Mouse (Mus musculus) urinary bladder, postnatal 4 days (tissue): Measurements from ENCODE around the gene Frem1.

Experiments
- DNase-seq, 2 experiments: peaks; one replicate each; pipeline ENCODE4 v3.0.0; 2021 to 2022; ENCODE audit warnings: low spot score in 2 of 2

Gene Frem1

GRCm38 (mm10) chr4:82930079-82930478 is 122.1 kb downstream of the Frem1 start:
- DNase-seq: no peak

- DNase-seq: no peak
These were observed 130.2 kb downstream of the Frem1 start for GRCm38 (mm10) chr4:82921962-82922361.

DNA sequence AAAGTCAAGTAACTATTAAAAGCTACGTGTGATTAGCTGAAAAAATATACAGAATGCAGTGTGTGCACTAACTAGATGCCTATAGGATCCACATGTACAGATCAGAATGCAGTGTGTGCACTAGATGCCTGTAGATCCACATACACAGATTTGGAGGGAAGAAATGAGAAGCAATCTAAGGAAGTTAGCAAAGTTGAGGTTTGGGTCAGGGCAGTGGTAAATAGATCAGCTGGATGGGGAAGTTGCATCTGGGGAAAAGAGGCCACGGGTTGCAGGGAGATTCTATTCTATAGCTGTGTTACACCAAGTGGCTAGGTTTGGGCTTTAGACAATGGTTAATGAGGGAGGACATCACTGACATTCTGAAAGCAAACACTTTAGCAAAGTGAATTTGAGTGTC is 133.5 kb downstream of the Frem1 start:
- DNase-seq: no peak

GRCm38 (mm10) chr4:82916678-82917050 is 135.5 kb downstream of the Frem1 start:
- DNase-seq: no peak

- DNase-seq: no peak
These were observed 136.0 kb downstream of the Frem1 start for GRCm38 (mm10) chr4:82916003-82916677.

DNA sequence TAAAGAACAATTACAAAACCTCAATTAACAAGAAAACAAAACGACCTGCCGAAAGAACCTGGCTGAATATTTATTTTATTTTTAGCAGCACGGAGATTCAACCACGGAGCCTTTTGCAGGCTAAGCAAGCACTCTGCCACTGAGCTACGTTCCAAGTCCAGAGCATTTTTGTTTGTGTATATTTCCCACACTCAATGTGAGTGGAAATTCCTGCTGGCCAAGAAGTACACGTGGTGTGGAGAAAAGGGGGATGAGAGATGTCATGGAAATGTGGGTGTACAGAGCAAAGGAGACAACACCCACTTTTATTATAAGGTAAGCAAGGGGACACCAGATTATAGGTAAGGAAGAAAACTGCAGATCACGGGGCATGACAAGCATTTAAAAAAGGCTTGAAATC is 136.6 kb downstream of the Frem1 start:
- DNase-seq: no peak

DNA sequence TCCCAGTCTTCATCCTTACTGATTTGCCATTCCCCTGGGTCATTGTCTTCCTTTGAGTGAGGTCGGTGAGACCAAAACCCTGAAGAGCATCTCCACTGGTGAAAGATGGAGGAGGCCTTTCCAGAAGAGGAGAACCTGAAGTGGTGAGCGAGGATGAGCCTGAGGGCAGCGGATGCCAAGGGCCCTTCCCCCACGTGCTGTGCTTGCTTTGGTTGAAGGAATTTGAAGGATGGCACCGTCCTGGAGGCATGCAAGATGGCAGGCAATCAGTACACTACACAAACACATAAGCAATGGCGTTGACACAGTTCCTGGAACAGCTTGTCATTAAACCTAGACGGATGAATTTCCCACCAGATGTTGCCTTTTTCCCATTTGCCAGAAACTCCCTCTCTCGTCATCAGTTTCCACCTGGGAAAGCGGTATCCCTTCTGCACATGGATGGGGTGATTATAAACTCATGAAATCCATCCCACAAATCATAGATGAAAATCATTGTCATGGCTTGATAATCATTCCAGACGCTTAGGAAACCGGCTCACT is 137.5 kb downstream of the Frem1 start:
- no peak for DNase-seq

GRCm38 (mm10) chr4:82895227-82895626 is 156.9 kb downstream of the Frem1 start:
- DNase-seq: no peak

DNA sequence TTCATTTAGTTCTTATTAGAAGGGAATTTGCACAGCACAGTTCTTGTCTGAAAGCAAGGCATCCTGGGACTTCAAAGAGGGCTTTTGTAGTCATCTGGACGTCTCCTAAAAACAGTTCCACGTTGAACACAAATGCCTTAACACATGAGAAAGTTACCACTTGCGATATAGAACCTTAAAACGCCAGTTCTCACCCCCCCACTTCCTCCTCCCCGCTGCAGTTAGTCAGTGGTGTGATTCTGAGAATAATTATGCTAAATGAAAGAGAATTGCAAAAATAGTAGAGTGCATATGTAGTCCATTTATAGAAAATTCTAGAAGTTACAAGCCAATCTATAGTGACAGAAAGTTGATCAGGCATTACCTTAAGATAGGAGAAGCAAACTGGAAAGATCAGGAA is 159.9 kb downstream of the Frem1 start:
- no peak for DNase-seq

DNA sequence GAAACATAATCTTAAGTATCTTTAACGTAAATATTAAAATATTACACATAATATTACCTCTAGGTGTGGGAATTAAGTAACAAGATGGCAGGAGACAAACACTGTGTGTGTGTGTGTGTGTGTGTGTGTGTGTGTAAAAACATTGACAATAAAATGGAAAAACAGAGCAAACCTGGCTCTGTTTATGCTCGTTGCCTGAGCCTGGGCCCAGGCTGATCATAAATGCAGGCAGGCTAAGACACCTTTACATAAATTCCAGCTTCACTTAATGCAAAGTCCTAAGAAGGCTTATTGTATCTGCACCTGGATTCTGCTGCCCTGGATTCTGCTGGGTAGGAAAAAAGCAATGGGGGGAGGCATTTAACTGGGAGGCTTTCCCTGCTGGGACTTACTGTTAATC is 160.6 kb downstream of the Frem1 start:
- no peak for DNase-seq

DNA sequence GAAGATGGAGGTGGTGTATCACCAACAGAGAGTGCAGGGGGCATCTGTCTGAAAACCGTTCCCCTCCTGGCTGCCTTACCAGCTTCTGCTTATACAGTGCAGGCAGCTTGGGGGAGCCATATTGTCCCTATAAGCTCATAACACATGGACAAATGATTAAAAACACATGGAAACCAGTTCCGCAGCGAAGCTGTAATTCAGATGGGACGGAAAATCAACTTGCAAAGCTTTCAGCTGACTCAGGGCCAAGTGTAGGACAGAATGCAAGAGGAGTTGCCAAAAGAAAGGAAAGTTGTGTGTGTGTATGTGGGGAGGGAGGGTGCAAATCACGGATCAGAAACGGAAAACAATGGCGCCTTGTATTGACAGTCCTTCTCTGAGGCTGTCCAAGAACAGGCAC is 161.1 kb downstream of the Frem1 start:
- DNase-seq: no peak

GRCm38 (mm10) chr4:82890585-82890984 is 161.6 kb downstream of the Frem1 start:
- DNase-seq: no peak

DNA sequence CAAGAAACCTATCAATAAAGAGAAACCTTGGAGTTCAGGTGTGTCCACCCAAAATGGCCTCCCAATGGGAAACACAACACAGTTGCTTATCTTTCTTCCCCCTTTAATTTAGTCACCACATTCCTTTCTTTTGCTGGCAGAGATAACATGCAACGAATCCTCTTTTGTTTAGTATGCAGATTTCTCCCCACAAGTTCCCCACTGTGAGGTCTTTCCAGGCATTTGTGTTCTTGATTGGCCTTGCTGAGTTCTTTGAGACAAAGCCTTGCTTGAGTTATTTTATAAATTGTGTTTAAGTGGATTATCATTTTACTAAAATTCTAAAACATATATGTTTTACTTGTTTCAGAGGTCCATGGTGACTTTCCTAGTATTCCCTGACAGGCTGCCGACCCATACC is 166.0 kb downstream of the Frem1 start:
- DNase-seq: no peak

GRCm38 (mm10) chr4:82885535-82885913 is 166.6 kb downstream of the Frem1 start:
- DNase-seq: no peak

DNA sequence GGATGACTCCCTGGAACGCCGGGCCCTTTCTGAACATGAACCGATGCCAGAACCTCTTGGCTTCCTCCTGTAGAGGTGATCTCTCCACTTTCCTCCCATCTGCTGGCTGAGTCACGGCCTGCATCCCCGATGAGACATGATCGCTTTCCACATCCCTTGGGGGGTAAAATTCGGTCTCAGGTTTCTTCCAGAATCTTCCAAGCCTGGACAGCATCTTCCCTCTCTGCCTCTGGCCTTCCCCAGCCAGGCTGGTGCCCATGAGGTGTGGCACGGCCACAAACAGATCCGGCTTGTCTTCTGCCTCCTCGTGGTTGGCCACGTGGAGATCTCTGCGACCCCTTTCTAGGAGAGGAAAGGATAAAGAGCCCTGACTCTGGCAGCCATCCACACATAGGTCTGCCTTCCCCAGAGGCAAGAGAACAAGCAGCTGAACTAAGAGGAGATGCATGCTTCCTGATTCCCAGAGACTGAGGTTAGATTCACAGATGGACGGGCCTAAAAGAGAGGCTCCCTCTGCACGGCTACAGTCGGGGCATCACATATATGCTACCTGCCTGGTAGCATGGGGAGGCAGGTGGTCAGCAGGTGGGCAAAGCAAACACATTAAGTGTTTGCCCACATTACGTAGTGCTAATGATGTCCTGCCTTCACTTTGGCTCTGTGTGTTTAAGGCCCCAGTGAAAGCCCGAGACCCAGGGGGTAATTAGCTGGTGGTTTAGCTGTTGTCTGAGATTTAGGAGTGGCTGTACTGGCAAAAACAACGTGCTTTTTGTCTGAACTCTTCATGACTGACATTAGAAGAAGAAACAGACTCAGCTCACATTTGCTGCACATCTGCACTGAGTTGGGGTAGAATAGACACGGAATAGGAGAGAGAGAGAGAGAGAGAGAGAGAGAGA is 167.3 kb downstream of the Frem1 start, which contains the start of gene Cer1:
Gene Cer1, minus strand, starts transcription at position 513 of the 899 bp plus-strand sequence.
- DNase-seq: no peak

DNA sequence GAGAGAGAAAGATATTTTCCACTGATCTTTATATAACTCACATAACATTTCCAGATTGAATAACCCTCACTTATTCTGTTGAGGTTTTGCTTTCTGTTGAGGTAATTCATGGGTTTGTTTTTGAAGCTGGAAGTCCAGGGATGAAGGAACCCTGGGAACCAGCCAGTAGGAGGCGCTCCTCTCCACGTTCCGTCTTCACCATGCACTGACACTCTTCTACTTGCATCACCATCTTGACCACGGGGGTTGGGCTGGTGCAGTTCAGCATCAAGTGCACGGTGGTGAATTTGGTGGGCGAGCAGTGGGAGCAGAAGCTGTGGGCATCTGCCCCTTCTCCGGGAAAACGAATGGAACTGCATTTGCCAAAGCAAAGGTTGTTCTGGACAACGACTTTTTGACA is 169.6 kb downstream of the Frem1 start:
- DNase-seq: no peak

GRCm38 (mm10) chr4:82881366-82881765 is 170.8 kb downstream of the Frem1 start:
- no peak for DNase-seq

- no peak for DNase-seq
These were observed 171.9 kb downstream of the Frem1 start for GRCm38 (mm10) chr4:82880243-82880642.

GRCm38 (mm10) chr4:82879152-82879551 is 173.0 kb downstream of the Frem1 start:
- DNase-seq: no peak

DNA sequence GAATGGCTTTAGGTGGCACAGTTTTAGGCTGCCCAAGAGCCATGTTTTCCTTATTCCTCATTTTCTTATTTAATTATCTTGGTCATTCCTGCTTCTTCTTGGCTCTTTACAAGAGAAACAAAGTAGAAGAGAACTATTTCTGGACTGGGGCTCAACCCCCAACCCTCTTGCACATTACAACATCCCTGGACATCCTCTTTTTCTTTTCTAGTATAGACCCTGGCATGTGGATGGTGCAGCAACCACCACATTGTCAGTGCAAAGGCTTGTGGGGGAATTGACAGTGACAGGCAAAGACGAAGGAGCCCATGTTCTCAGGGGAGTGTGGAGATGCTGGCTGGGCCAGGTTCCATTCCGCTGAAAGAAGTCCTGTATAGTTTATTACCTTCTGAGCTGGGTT is 175.5 kb downstream of the Frem1 start:
- DNase-seq: no peak

GRCm38 (mm10) chr4:82875532-82875931 is 176.6 kb downstream of the Frem1 start:
- no peak for DNase-seq

- DNase-seq: no peak
These were observed 177.3 kb downstream of the Frem1 start for GRCm38 (mm10) chr4:82874791-82875190.

- no peak for DNase-seq
These were observed 179.6 kb downstream of the Frem1 start for GRCm38 (mm10) chr4:82872548-82872947.
